Comparison of ENCODE assay signal across 15 mouse cellular contexts in the genomic region with DNA sequence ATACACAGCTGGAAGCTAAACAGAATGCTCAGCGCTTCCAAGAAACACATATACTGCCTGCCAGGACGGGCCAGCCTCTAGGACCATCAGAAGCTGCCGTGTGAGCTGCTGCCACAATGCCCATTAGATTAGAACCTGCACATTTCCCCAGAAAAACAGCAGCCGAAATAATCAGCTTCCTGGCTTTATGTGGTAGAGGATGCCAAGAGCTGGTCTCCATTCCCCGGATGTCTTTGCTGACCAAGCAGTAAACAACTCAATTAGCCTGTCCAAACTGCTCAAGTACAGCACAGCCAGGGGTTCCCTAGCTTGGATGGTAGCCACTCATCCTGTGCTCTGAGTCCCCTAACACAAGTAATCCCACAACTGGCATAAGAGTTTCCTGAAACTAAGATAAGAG. TPM values are rescaled to one million over a fixed set of nuclear protein-coding genes. Genes with fewer than 3 reads are reported as not detected.
DNase-seq lines count a peak whose midpoint lies in the region; ATAC-seq and TF ChIP-seq lines count a peak whose summit lies in the region.
"Had no signal": no experiment of that assay in that cellular context is flagged by ENCODE, and none has a peak within 500 bp of the region (broad histone marks: within the 10 kb centered on the region; RNA-seq: fewer than 3 reads in every experiment).

No protein-coding gene starts in this region.

- TF ChIP-seq CTCF in lung, embryonic 14.5 days (IDR thresholded peaks at IDR 0.05; ENCODE audit: low read depth), result no peak

- 71% methylated on average over 5 of the region's 5 CpGs for WGBS in lung, embryonic 14.5 days

- no peaks in the 10 kb centered on the region for H3K27me3 ChIP-seq in lung, embryonic 14.5 days (ENCODE audit: insufficient read depth, low read length)
- H3K27me3 ChIP-seq: embryonic facial prominence, embryonic 12.5 days; forebrain, embryonic 15.5 days; midbrain, embryonic 12.5 days; neural tube, embryonic 13.5 days had no signal

- H3K4me1 ChIP-seq in lung, embryonic 14.5 days (ENCODE audit: insufficient read depth), result no peaks in the 10 kb centered on the region
- H3K4me1 ChIP-seq: embryonic facial prominence, embryonic 12.5 days; forebrain, embryonic 15.5 days; limb, embryonic 10.5 days; midbrain, embryonic 12.5 days had no signal

- no peak overlapping the region for H3K4me2 ChIP-seq in lung, embryonic 14.5 days
- H3K4me2 ChIP-seq: embryonic facial prominence, embryonic 12.5 days; forebrain, embryonic 15.5 days; midbrain, embryonic 12.5 days; neural tube, embryonic 13.5 days had no signal

- intact Hi-C loops in heart, postnatal 25 days (cut with DNase I), result no loop called here

- H3K4me3 ChIP-seq in lung, embryonic 14.5 days (ENCODE audit: low read depth, low read length), result no peak overlapping the region
- H3K4me3 ChIP-seq: embryonic facial prominence, embryonic 12.5 days; forebrain, embryonic 15.5 days; limb, embryonic 10.5 days; midbrain, embryonic 12.5 days; neural tube, embryonic 13.5 days had no signal

- H3K27ac ChIP-seq in lung, embryonic 14.5 days (ENCODE audit: low read depth), result no peak overlapping the region
- H3K27ac ChIP-seq: embryonic facial prominence, embryonic 12.5 days; forebrain, embryonic 15.5 days; limb, embryonic 10.5 days; midbrain, embryonic 12.5 days; neural tube, embryonic 13.5 days had no signal

- no peak for ATAC-seq in lung, embryonic 14.5 days (ENCODE audit: insufficient read depth)
- ATAC-seq: forebrain, embryonic 15.5 days had no signal

- H3K9ac ChIP-seq in lung, embryonic 14.5 days, result no peak overlapping the region
- H3K9ac ChIP-seq: embryonic facial prominence, embryonic 12.5 days; forebrain, embryonic 15.5 days; midbrain, embryonic 12.5 days; neural tube, embryonic 13.5 days had no signal

- DNase-seq in heart, adult 11 months, result peak; percentile 92
- DNase-seq in heart, postnatal 25 days (ENCODE audit: low spot score), result no peak
- peak; percentile 24 for DNase-seq in lung, embryonic 14.5 days
- DNase-seq in lung, postnatal 25 days (ENCODE audit: low spot score), result no peak
- DNase-seq in kidney, postnatal 14 days, result peak; percentile 60
- DNase-seq in lung, postnatal 14 days, result peak; percentile 35
- no peak for DNase-seq in urinary bladder, postnatal 10 days (ENCODE audit: low spot score)
- no peak for DNase-seq in embryo, embryonic 11 days
- DNase-seq: cerebellum, adult 9-11 months had no signal

- peaks cover 25% of the 10 kb centered on the region for H3K36me3 ChIP-seq in lung, embryonic 14.5 days (ENCODE audit: insufficient read depth)

- no peaks in the 10 kb centered on the region for H3K9me3 ChIP-seq in lung, embryonic 14.5 days (ENCODE audit: low read depth, low read length)
- H3K9me3 ChIP-seq: embryonic facial prominence, embryonic 12.5 days; forebrain, embryonic 15.5 days; limb, embryonic 10.5 days; midbrain, embryonic 12.5 days; neural tube, embryonic 13.5 days had no signal

RNA-seq across cellular contexts. Expression of gene Ranbp10, which starts 19.4 kb away (rescaled TPM):
- total RNA-seq in heart, postnatal 25 days (2021), result 10 to 100 TPM; 19.1 to 19.2 TPM
- polyA plus RNA-seq in lung, embryonic 14.5 days (2014; fragmentation: Nextera tagmentation; extraction: Ambion mirVana), result 12.2 and 13.8 TPM in 2 replicates

RNA-seq across cellular contexts. Expression of gene Tsnaxip1, which starts 19.8 kb away (rescaled TPM):
- total RNA-seq in heart, postnatal 25 days (2021), result not detected
- 0.09 and 0.11 TPM in 2 replicates for polyA plus RNA-seq in lung, embryonic 14.5 days (2014; fragmentation: Nextera tagmentation; extraction: Ambion mirVana)
- total RNA-seq: heart, adult 18-20 months had no signal

RNA-seq across cellular contexts. Expression of gene Cenpt, which starts 45.3 kb away (rescaled TPM):
- total RNA-seq in heart, postnatal 25 days (2021), result 1 to 10 TPM; 2.2 to 2.9 TPM
- polyA plus RNA-seq in lung, embryonic 14.5 days (2014; fragmentation: Nextera tagmentation; extraction: Ambion mirVana), result 41.4 and 46.2 TPM in 2 replicates

RNA-seq across cellular contexts. Expression of gene Thap11, which starts 47.2 kb away (rescaled TPM):
- total RNA-seq in heart, postnatal 25 days (2021), result 10 to 100 TPM; 23.8 to 27.4 TPM
- polyA plus RNA-seq in lung, embryonic 14.5 days (2014; fragmentation: Nextera tagmentation; extraction: Ambion mirVana), result 62.7 and 70.7 TPM in 2 replicates

RNA-seq across cellular contexts. Expression of gene Gfod2, which starts 49.3 kb away (rescaled TPM):
- total RNA-seq in heart, postnatal 25 days (2021), result 1 to 10 TPM; 4.2 to 4.8 TPM
- 21.2 and 22.6 TPM in 2 replicates for polyA plus RNA-seq in lung, embryonic 14.5 days (2014; fragmentation: Nextera tagmentation; extraction: Ambion mirVana)

Comparison
In these comparisons a context has a peak if more than half of its experiments do, and no peak if none do; other contexts are left out.
1. DNase-seq: peak in heart, adult 11 months (single experiment), lung, embryonic 14.5 days (single experiment), kidney, postnatal 14 days (single experiment) and lung, postnatal 14 days (single experiment); none in heart, postnatal 25 days (single experiment), lung, postnatal 25 days (single experiment), urinary bladder, postnatal 10 days (single experiment) and embryo, embryonic 11 days (single experiment).